Mouse (Mus musculus) ES-Bruce4 (cell line): ENCODE measurements at regions not wholly inside any gene's neighbourhood (a gene's known extent, or its start where the extent isn't known, plus 50 kb on each side); places are given as distances from the start of the nearest gene placed in this dataset.

Experiments
- CTCF ChIP-seq: IDR thresholded peaks from one replicate; pipeline ENCODE4 v1.8.1; 2011; ENCODE audit warnings: low read depth, low read length
- POLR2A ChIP-seq: IDR thresholded peaks from one replicate; pipeline ENCODE4 v1.8.1; 2011; ENCODE audit warnings: low read length; ENCODE audit not compliant: insufficient read depth

- TF ChIP-seq POLR2A (no peak), CTCF (no peak)
Measured at GRCm38 (mm10) chr3:54965512-54965911, 49.8 kb upstream of the Sertm1 start.
